Mouse (Mus musculus) intestine, embryonic 14.5 days (tissue): Measurements from ENCODE around the gene Tbc1d20. TPM values are rescaled to one million over a fixed set of nuclear protein-coding genes. Genes with fewer than 3 reads are reported as not detected.

Experiments used
- ATAC-seq: fragments of 200-750 bp; cut with Nextera tagmentation; replicated peaks from 2 replicates; pipeline ENCODE4 v1.8.0; 2017; ENCODE audit warnings: low read depth, moderate number of reproducible peaks, moderate TSS enrichment, moderate library complexity; ENCODE audit not compliant: low FRiP score, low TSS enrichment
- DNase-seq: peaks from one replicate; pipeline ENCODE4 v3.0.0-alpha.2; 2018; ENCODE audit warnings: low spot score
- H3K27ac ChIP-seq: fragments of 300-500 bp; sonication (generic); 2 replicates; pipeline ENCODE4 v1.5.1; 2014; ENCODE audit warnings: low read depth, mild to moderate bottlenecking, control low read depth
- H3K27me3 ChIP-seq: fragments of 300-500 bp; sonication (generic); replicated peaks from 2 replicates; pipeline ENCODE4 v1.6.1; 2014; ENCODE audit warnings: low read length, control low read depth; ENCODE audit not compliant: control insufficient read depth, insufficient read depth
- H3K36me3 ChIP-seq: fragments of 300-500 bp; sonication (generic); 2 replicates; pipeline ENCODE4 v1.6.1; 2014; ENCODE audit warnings: low read length, control low read depth; ENCODE audit not compliant: control insufficient read depth, insufficient read depth
- H3K4me1 ChIP-seq: fragments of 300-500 bp; sonication (generic); replicated peaks from 2 replicates; pipeline ENCODE4 v1.6.1; 2014; ENCODE audit warnings: low read length, control low read depth, mixed read lengths; ENCODE audit not compliant: control insufficient read depth, insufficient read depth
- H3K4me2 ChIP-seq: fragments of 300-500 bp; sonication (generic); 2 replicates; pipeline ENCODE4 v1.6.1; 2014; ENCODE audit warnings: low read length
- H3K4me3 ChIP-seq: fragments of 300-500 bp; sonication (generic); 2 replicates; pipeline ENCODE4 v1.5.1; 2014; ENCODE audit warnings: low read depth, low read length, control low read depth, mixed read lengths
- H3K9ac ChIP-seq: fragments of 300-500 bp; sonication (generic); 2 replicates; pipeline ENCODE4 v1.6.1; 2014; ENCODE audit warnings: mild to moderate bottlenecking, low read length
- H3K9me3 ChIP-seq: fragments of 300-500 bp; sonication (generic); 2 replicates; pipeline ENCODE4 v1.6.1; 2016; ENCODE audit warnings: low read length, control low read depth; ENCODE audit not compliant: control insufficient read depth
- WGBS: fragments of 180-500 bp; shearing (Covaris S2); extraction: QIAGEN DNeasy Blood & Tissue Kit; methylation state at CpG from one replicate; pipeline ENCODE4 v1.1.7; 2014; 5-methylcytosine and 5-hydroxymethylcytosine counted together
- polyA plus RNA-seq: library from polyadenylated mRNA; unstranded; fragments of >200 nt; fragmentation: Nextera tagmentation; extraction: Ambion mirVana; gene quantifications from 2 replicates; pipeline ENCODE4 v1.2.1, GENCODE M21; 2014

Gene Tbc1d20
- polyA plus RNA-seq, 1 experiment from 2014 or later, result 31.7 TPM

GRCm38 (mm10) chr2:152317054-152317453, 23.4 kb downstream of the Tbc1d20 start:
- Histone ChIP-seq H3K4me2 (no peak overlapping the region), H3K4me1 (no peaks in the 10 kb centered on the region), H3K4me3 (no peak overlapping the region), H3K36me3 (peaks cover 96% of the 10 kb centered on the region), H3K9me3 (no peaks in the 10 kb centered on the region), H3K27me3 (no peaks in the 10 kb centered on the region), H3K9ac (no peak overlapping the region), H3K27ac (no peak overlapping the region)
- DNase-seq, result no peak
- ATAC-seq, result no peak
- 79% methylated on average over 6 of the region's 6 CpGs for WGBS

GRCm38 (mm10) chr2:152321558-152321957, 27.9 kb downstream of the Tbc1d20 start:
- no peak for ATAC-seq
- 88% methylated on average over 5 of the region's 5 CpGs for WGBS
- no peak for DNase-seq
- Histone ChIP-seq H3K4me3 (no peak overlapping the region), H3K9ac (no peak overlapping the region), H3K9me3 (no peaks in the 10 kb centered on the region), H3K4me1 (no peaks in the 10 kb centered on the region), H3K27ac (no peak overlapping the region), H3K27me3 (no peaks in the 10 kb centered on the region), H3K4me2 (no peak overlapping the region), H3K36me3 (peaks cover 95% of the 10 kb centered on the region)

- Histone ChIP-seq H3K9me3 (no peaks in the 10 kb centered on the region), H3K4me2 (no peak overlapping the region), H3K27ac (no peak overlapping the region), H3K4me1 (no peaks in the 10 kb centered on the region), H3K4me3 (no peak overlapping the region), H3K9ac (no peak overlapping the region), H3K27me3 (no peaks in the 10 kb centered on the region), H3K36me3 (peaks cover 95% of the 10 kb centered on the region)
- no peak for DNase-seq
- no peak for ATAC-seq
- 86% methylated on average over 6 of the region's 6 CpGs for WGBS
Measured at GRCm38 (mm10) chr2:152322198-152322597, 28.6 kb downstream of the Tbc1d20 start.

GRCm38 (mm10) chr2:152323971-152324370, 30.3 kb downstream of the Tbc1d20 start:
- no peak for ATAC-seq
- DNase-seq, result no peak
- H3K9me3 ChIP-seq, result no peaks in the 10 kb centered on the region
- WGBS, result 95% methylated on average over 14 of the region's 14 CpGs
- H3K27ac ChIP-seq, result no peak overlapping the region
- H3K9ac ChIP-seq, result no peak overlapping the region
- no peaks in the 10 kb centered on the region for H3K27me3 ChIP-seq
- H3K36me3 ChIP-seq, result peaks cover 90% of the 10 kb centered on the region
- H3K4me2 ChIP-seq, result no peak overlapping the region
- no peaks in the 10 kb centered on the region for H3K4me1 ChIP-seq
- H3K4me3 ChIP-seq, result no peak overlapping the region

GRCm38 (mm10) chr2:152324842-152325241, 31.2 kb downstream of the Tbc1d20 start:
- Histone ChIP-seq H3K27me3 (no peaks in the 10 kb centered on the region), H3K9ac (no peak overlapping the region), H3K36me3 (peaks cover 89% of the 10 kb centered on the region), H3K4me3 (no peak overlapping the region), H3K4me2 (no peak overlapping the region), H3K4me1 (no peaks in the 10 kb centered on the region; the same call in 1 of the 2 replicates), H3K27ac (no peak overlapping the region), H3K9me3 (no peaks in the 10 kb centered on the region)
- WGBS, result 86% methylated on average over 3 of the region's 3 CpGs
- ATAC-seq (no peak), DNase-seq (no peak)

- Histone ChIP-seq H3K9me3 (no peaks in the 10 kb centered on the region), H3K9ac (no peak overlapping the region), H3K36me3 (peaks cover 76% of the 10 kb centered on the region), H3K4me2 (no peak overlapping the region), H3K4me3 (no peak overlapping the region), H3K27me3 (no peaks in the 10 kb centered on the region), H3K4me1 (peaks cover 12% of the 10 kb centered on the region), H3K27ac (no peak overlapping the region)
- 95% methylated on average over 13 of the region's 13 CpGs for WGBS
- ATAC-seq (no peak), DNase-seq (no peak)
Measured at GRCm38 (mm10) chr2:152326157-152326556, 32.5 kb downstream of the Tbc1d20 start.

- WGBS, result 88% methylated on average over 8 of the region's 8 CpGs
Measured at GRCm38 (mm10) chr2:152326654-152327053, 33.0 kb downstream of the Tbc1d20 start.

GRCm38 (mm10) chr2:152327980-152328379, 34.4 kb downstream of the Tbc1d20 start:
- Histone ChIP-seq H3K9ac (no peak overlapping the region), H3K4me2 (no peak overlapping the region), H3K27me3 (no peaks in the 10 kb centered on the region), H3K36me3 (peaks cover 59% of the 10 kb centered on the region), H3K4me1 (peaks cover 17% of the 10 kb centered on the region), H3K9me3 (no peaks in the 10 kb centered on the region), H3K4me3 (no peak overlapping the region), H3K27ac (no peak overlapping the region)
- no peak for ATAC-seq
- DNase-seq, result no peak
- WGBS, result 73% methylated on average over 5 of the region's 5 CpGs

More at GRCm38 (mm10) chr2:152326654-152327053, 33.0 kb downstream of the Tbc1d20 start:
- H3K27me3 ChIP-seq, result no peaks in the 10 kb centered on the region
- no peak for ATAC-seq
- H3K27ac ChIP-seq, result no peak overlapping the region
- H3K4me3 ChIP-seq, result no peak overlapping the region
- no peak overlapping the region for H3K4me2 ChIP-seq
- H3K9ac ChIP-seq, result no peak overlapping the region
- peaks cover 17% of the 10 kb centered on the region for H3K4me1 ChIP-seq
- H3K36me3 ChIP-seq, result peaks cover 71% of the 10 kb centered on the region
- H3K9me3 ChIP-seq, result no peaks in the 10 kb centered on the region
- DNase-seq, result no peak

- Histone ChIP-seq H3K4me1 (peaks cover 17% of the 10 kb centered on the region), H3K36me3 (peaks cover 30% of the 10 kb centered on the region), H3K9ac (no peak overlapping the region; the same call in 1 of the 2 replicates), H3K27me3 (no peaks in the 10 kb centered on the region), H3K9me3 (no peaks in the 10 kb centered on the region), H3K27ac (no peak overlapping the region), H3K4me3 (peak overlapping the region; percentile 91), H3K4me2 (peak overlapping the region; percentile 93)
- WGBS, result 51% methylated on average over 7 of the region's 7 CpGs
- DNase-seq (no peak), ATAC-seq (no peak)
Measured at GRCm38 (mm10) chr2:152330858-152331423, 37.3 kb downstream of the Tbc1d20 start.
